8 mouse cellular contexts compared by ENCODE assay signal in the genomic region with DNA sequence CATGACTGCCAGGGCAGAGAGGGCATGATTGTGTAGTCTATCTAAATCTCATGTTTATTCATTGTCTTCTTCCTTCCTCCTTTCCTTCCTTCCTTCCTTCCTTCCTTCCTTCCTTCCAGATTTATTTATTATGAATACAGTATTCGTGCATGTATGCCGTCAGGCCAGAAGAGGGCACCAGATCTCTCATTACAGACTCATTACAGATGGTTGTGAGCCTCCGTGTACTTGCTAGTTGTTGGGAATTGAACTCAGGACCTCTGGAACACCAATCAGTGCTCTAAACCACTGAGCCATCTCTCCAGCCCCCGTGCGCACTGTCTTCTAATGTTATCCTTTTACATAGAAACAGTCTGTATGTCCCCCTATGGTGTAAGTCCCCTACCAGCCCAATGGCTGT.
A peak's percentile ranks its signal among the peaks of the same experiment; 100 is the strongest.
DNase-seq lines count a peak whose midpoint lies in the region; ATAC-seq and TF ChIP-seq lines count a peak whose summit lies in the region.

No protein-coding gene starts in this region.

- no peaks in the 10 kb centered on the region for H3K4me1 ChIP-seq in heart, adult 2 months (ENCODE audit: control insufficient read depth, insufficient read depth, low read length)
- peaks cover 6% of the 10 kb centered on the region for H3K4me1 ChIP-seq in hindbrain, embryonic 16.5 days (ENCODE audit: control insufficient read depth, insufficient read depth, low read depth, low read length)

- no peak overlapping the region for H3K4me2 ChIP-seq in hindbrain, embryonic 16.5 days (ENCODE audit: low read length)

- H3K27ac ChIP-seq in heart, adult 2 months = no peak overlapping the region
- no peak overlapping the region for H3K27ac ChIP-seq in hindbrain, embryonic 16.5 days (ENCODE audit: low read depth, low read length)

- no peak overlapping the region for H3K9ac ChIP-seq in heart, adult 2 months (ENCODE audit: low read depth, low read length)
- no peak overlapping the region for H3K9ac ChIP-seq in hindbrain, embryonic 16.5 days (ENCODE audit: low read depth, low read length)

- H3K36me3 ChIP-seq in heart, adult 2 months (ENCODE audit: control insufficient read depth, insufficient read depth, low read length) = no peaks in the 10 kb centered on the region
- no peaks in the 10 kb centered on the region for H3K36me3 ChIP-seq in hindbrain, embryonic 16.5 days (ENCODE audit: control insufficient read depth, insufficient read depth, low read length)

- TF ChIP-seq POLR2A in heart, adult 2 months (IDR thresholded peaks at IDR 0.05; ENCODE audit: insufficient read depth, low read depth, low read length) = no peak

- TF ChIP-seq CTCF in heart, adult 2 months (IDR thresholded peaks at IDR 0.05) = peak; percentile 68

- 0 out of 2 replicates have a peak, but pooled peaks have one; percentile 12 for ATAC-seq in hindbrain, embryonic 16.5 days

- no peaks in the 10 kb centered on the region for H3K79me2 ChIP-seq in heart, adult 2 months (replicated peaks; ENCODE audit: control insufficient read depth, insufficient read depth, low read length)

- no peak overlapping the region for H3K4me3 ChIP-seq in heart, adult 2 months
- no peak overlapping the region for H3K4me3 ChIP-seq in hindbrain, embryonic 16.5 days (ENCODE audit: low read length)

- TF ChIP-seq EP300 in heart, adult 2 months (IDR thresholded peaks at IDR 0.05; ENCODE audit: insufficient read depth, low read depth, low read length) = no peak

- H3K9me3 ChIP-seq in hindbrain, embryonic 16.5 days (ENCODE audit: control insufficient read depth, low read length) = no peaks in the 10 kb centered on the region

- H3K27me3 ChIP-seq in heart, adult 2 months (ENCODE audit: control insufficient read depth, insufficient read depth, low read length) = no peaks in the 10 kb centered on the region
- H3K27me3 ChIP-seq in hindbrain, embryonic 16.5 days (replicated peaks; ENCODE audit: control insufficient read depth, insufficient read depth, low read length) = no peaks in the 10 kb centered on the region

- no peak for DNase-seq in heart, adult 2 months
- DNase-seq in heart, adult 11 months = no peak
- peak; percentile 42 for DNase-seq in right cerebral cortex, postnatal 4 days
- no peak for DNase-seq in right cerebral cortex, postnatal 25 days
- DNase-seq in cerebellum, adult 18-20 months = peak; percentile 60 to 66
- peak; percentile 73 for DNase-seq in retina, embryonic 14.5 days (ENCODE audit: low spot score)
- no peak for DNase-seq in gastrocnemius, postnatal 14 days

- 28% methylated on average over 5 of the region's 5 CpGs for WGBS in heart, adult 2 months
- WGBS in hindbrain, embryonic 16.5 days = 28% methylated on average over 5 of the region's 5 CpGs

- intact Hi-C loops in heart, adult 2 months (cut with DNase I) = loop anchor here (1.0 kb wide), 1 partner anchor 299 kb away; no protein-coding TSS in a partner anchor
- intact Hi-C loops in gastrocnemius, postnatal 14 days (cut with DNase I; ENCODE audit: low total_unique reads) = no loop called here

Comparison
In these comparisons a context has a peak if more than half of its experiments do, and no peak if none do; other contexts are left out.
1. DNase-seq: peak in right cerebral cortex, postnatal 4 days (single experiment), cerebellum, adult 18-20 months (2 of 2) and retina, embryonic 14.5 days (single experiment); none in heart, adult 2 months (0 of 2), heart, adult 11 months (single experiment), right cerebral cortex, postnatal 25 days (single experiment) and gastrocnemius, postnatal 14 days (single experiment).